Mouse (Mus musculus): ENCODE data around the gene Mpped1. TPM values are rescaled to one million over a fixed set of nuclear protein-coding genes. Genes with fewer than 3 reads are reported as not detected.

The Mpped1 gene
- polyA plus RNA-seq, 1 experiment from 2014 or later: 4.9 TPM

- no peaks in the 10 kb centered on the region for H3K36me3 ChIP-seq
- H3K4me2 ChIP-seq (replicated peaks): no peak overlapping the region
- H3K27ac ChIP-seq: no peak overlapping the region
- WGBS: 86% methylated on average over 13 of the region's 13 CpGs
- H3K4me3 ChIP-seq: no peak overlapping the region
- no peaks in the 10 kb centered on the region for H3K9me3 ChIP-seq (replicated peaks)
- no peak overlapping the region for H3K9ac ChIP-seq
- no peak for ATAC-seq (ENCODE audit: low FRiP score)
- H3K4me1 ChIP-seq: no peaks in the 10 kb centered on the region
- peaks cover 2% of the 10 kb centered on the region for H3K27me3 ChIP-seq
Observed at GRCm38 (mm10) chr15:83906472-83906871, 127.2 kb downstream of the Mpped1 start.

Other genes with a start within 250 kb of the Mpped1 start
- 19.5 and 21.9 TPM in 2 replicates for gene Tspo, start 215.9 kb upstream of the Mpped1 start, polyA plus RNA-seq (2016; fragmentation: Nextera tagmentation; extraction: Ambion mirVana)
- 38.9 and 40.7 TPM in 2 replicates for gene Mcat, start 215.7 kb upstream of the Mpped1 start, polyA plus RNA-seq (2016; fragmentation: Nextera tagmentation; extraction: Ambion mirVana)
- 44.3 and 45.1 TPM in 2 replicates for gene Ttll12, start 184.3 kb upstream of the Mpped1 start, polyA plus RNA-seq (2016; fragmentation: Nextera tagmentation; extraction: Ambion mirVana)
- gene Scube1, start 54.4 kb upstream of the Mpped1 start, polyA plus RNA-seq (2016; fragmentation: Nextera tagmentation; extraction: Ambion mirVana): 32.4 and 33.2 TPM in 2 replicates